Mouse (Mus musculus) thymus, adult 2 months (tissue): ENCODE data around the gene Mylk4.

Source experiments
- CTCF ChIP-seq: fragments of 200-500 bp; IDR thresholded peaks from 2 replicates; pipeline ENCODE4 v1.5.1; 2012; ENCODE audit warnings: mild to moderate bottlenecking, control low read depth, low read length, moderate library complexity, borderline replicate concordance; ENCODE audit not compliant: control insufficient read depth, poor library complexity, insufficient read depth; ENCODE audit errors: extremely low read depth
- POLR2A ChIP-seq: fragments of 200-500 bp; IDR thresholded peaks from 2 replicates; pipeline ENCODE4 v1.6.1; 2012; ENCODE audit warnings: mild to moderate bottlenecking, low read length, control low read depth, moderate library complexity; ENCODE audit not compliant: control insufficient read depth, poor library complexity, insufficient read depth; ENCODE audit errors: extremely low read depth

GRCm38 (mm10) chr13:32693886-32694455 is 89.8 kb downstream of the Mylk4 start:
- TF ChIP-seq CTCF: no peak
- TF ChIP-seq POLR2A: no peak
